Mouse (Mus musculus) liver, embryonic 14 days (tissue): Measurements from ENCODE around the gene Olfr697. TPM values are rescaled to one million over a fixed set of nuclear protein-coding genes. Genes with fewer than 3 reads are reported as not detected.

Experiments
- polyA plus RNA-seq: library from polyadenylated mRNA; depleted of rRNA; stranded (reverse); fragments of >200 nt; gene quantifications from 2 replicates; pipeline ENCODE4 v1.2.3, GENCODE M21; 2012; rRNA removed

Olfr697 gene
- not detected in 2 replicates for polyA plus RNA-seq

GRCm38 (mm10) chr7:106742343-106742742 lies at the start of gene Olfr697:
TSS of gene Olfr697 (minus strand) at chr7:106742443.

GRCm38 (mm10) chr7:106755297-106755696 lies 13.1 kb upstream of the Olfr697 start, which contains the start of gene Olfr698:
TSS of gene Olfr698 (minus strand) at chr7:106755397.

GRCm38 (mm10) chr7:106716296-106716695 lies 25.9 kb downstream of the Olfr697 start, which contains the start of gene Olfr695:
TSS of gene Olfr695 (minus strand) at chr7:106716396.

GRCm38 (mm10) chr7:106691714-106692113 lies 50.5 kb downstream of the Olfr697 start, which contains the start of gene Olfr694:
TSS of gene Olfr694 (minus strand) at chr7:106691814.

Other genes starting within 250 kb of the Olfr697 start
- not detected in 2 replicates for gene Olfr693, start 61.9 kb downstream of the Olfr697 start, polyA plus RNA-seq
- not detected in 2 replicates for gene Olfr694, start 50.6 kb downstream of the Olfr697 start, polyA plus RNA-seq
- not detected in 2 replicates for gene Olfr695, start 26.0 kb downstream of the Olfr697 start, polyA plus RNA-seq
- not detected in 2 replicates for gene Olfr698, start 13.0 kb upstream of the Olfr697 start, polyA plus RNA-seq
- not detected in 2 replicates for gene Olfr699, start 50.8 kb upstream of the Olfr697 start, polyA plus RNA-seq
- not detected in 2 replicates for gene Olfr700, start 66.4 kb upstream of the Olfr697 start, polyA plus RNA-seq
- gene Olfr701, start 71.7 kb upstream of the Olfr697 start, polyA plus RNA-seq: not detected in 2 replicates
- not detected in 2 replicates for gene Olfr702, start 91.5 kb upstream of the Olfr697 start, polyA plus RNA-seq
- gene Olfr703, start 100.9 kb upstream of the Olfr697 start, polyA plus RNA-seq: not detected in 2 replicates
- gene Olfr704, start 120.7 kb upstream of the Olfr697 start, polyA plus RNA-seq: not detected in 2 replicates
- not detected in 2 replicates for gene Olfr705, start 134.4 kb upstream of the Olfr697 start, polyA plus RNA-seq
- gene Olfr706, start 145.7 kb upstream of the Olfr697 start, polyA plus RNA-seq: not detected in 2 replicates
- gene Olfr707, start 158.8 kb upstream of the Olfr697 start, polyA plus RNA-seq: not detected in 2 replicates
- gene Olfr1532-ps1, start 165.6 kb upstream of the Olfr697 start, polyA plus RNA-seq: not detected in 2 replicates
- gene Olfr709-ps1, start 189.8 kb upstream of the Olfr697 start, polyA plus RNA-seq: not detected in 2 replicates
- not detected in 2 replicates for gene Olfr710, start 205.9 kb upstream of the Olfr697 start, polyA plus RNA-seq
- gene Olfr6, start 221.5 kb upstream of the Olfr697 start, polyA plus RNA-seq: not detected in 2 replicates
- gene Olfr711, start 233.0 kb upstream of the Olfr697 start, polyA plus RNA-seq: not detected in 2 replicates